Mouse (Mus musculus): ENCODE measurements around the gene Fam107b.
A peak's percentile ranks its signal among the peaks of the same experiment; 100 is the strongest.

DNA sequence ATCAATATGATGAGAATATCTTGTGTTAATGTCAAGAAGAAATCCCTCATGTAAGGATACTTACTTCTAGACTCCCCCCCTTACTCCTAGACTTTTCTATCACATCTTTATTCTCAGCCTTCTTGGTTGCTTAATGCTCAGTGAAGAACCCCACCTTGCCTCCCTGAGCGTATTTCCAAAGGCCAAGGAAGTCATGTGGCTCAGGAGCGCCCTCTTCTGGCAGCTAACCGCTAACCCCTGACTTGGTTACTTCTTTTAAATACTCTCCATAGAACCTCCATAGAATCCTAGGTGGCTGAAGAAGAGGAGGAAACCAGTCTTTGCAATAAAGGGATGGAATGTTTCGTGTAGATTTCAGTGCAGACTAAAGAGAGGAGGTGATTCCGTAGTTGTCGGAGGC is 199.0 kb downstream of the Fam107b start:
- TF ChIP-seq CTCF (IDR thresholded peaks at IDR 0.05; ENCODE audit: insufficient read depth, low read depth, low read length) (peak; percentile 45), POLR2A (IDR thresholded peaks at IDR 0.05; ENCODE audit: insufficient read depth, low read depth, low read length) (no peak)
